Mouse (Mus musculus): ENCODE results near the gene Prkcz. TPM values are rescaled to one million over a fixed set of nuclear protein-coding genes. Genes with fewer than 3 reads are reported as not detected.

The Prkcz gene
- total and polyA plus RNA-seq, 3 experiments = 0.16 to 11.8 (median 1.6) TPM

DNA sequence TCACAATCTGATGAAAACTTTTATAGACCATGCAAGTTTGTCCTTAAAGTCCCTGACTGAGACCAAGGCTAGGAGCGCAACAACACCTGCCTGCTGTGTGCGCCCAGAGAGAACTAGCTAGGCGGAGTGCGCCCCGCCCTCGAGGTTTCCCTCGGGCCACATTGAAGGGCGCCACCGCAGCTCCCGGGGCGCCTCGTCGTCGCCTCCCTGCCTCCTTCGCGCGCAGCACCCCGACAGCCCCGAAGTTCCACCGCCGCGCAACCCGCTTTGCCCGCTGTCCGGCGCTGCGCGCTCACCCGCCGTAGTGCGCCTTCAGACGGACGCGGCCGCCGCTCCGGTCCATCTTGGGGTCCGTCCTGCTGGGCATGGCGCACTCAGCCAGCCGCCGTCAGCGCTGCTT lies 305 bp downstream of the Prkcz start:
- no peak for DNase-seq (ENCODE audit: extremely low read depth)
- H3K36me3 ChIP-seq (replicated peaks in 1 of 2; ENCODE audit: control insufficient read depth in 1 of 2, insufficient read depth in 1 of 2, low read length in 1 of 2) = no peaks in the 10 kb centered on the region
- TF ChIP-seq GABPA (IDR thresholded peaks at IDR 0.05; ENCODE audit: insufficient replicate concordance, low read depth, low read length) (no peak), TCF12 (IDR thresholded peaks at IDR 0.05; ENCODE audit: low read depth, low read length) (no peak), NRF1 (IDR thresholded peaks at IDR 0.05; ENCODE audit: low read depth, low read length) (no peak), MEF2A (IDR thresholded peaks at IDR 0.05; ENCODE audit: borderline replicate concordance, low read depth, low read length) (no peak), JUN (IDR thresholded peaks at IDR 0.05; ENCODE audit: insufficient read depth, low read depth, low read length) (no peak), ZKSCAN1 (IDR thresholded peaks at IDR 0.05; ENCODE audit: borderline replicate concordance, low read depth, low read length) (no peak), ZNF384 (IDR thresholded peaks at IDR 0.05; ENCODE audit: low read depth, low read length) (no peak), NELFE (IDR thresholded peaks at IDR 0.05; ENCODE audit: low read depth, low read length) (no peak), MAZ (IDR thresholded peaks at IDR 0.05; ENCODE audit: low read depth, low read length) (no peak), ETS1 (conservative IDR thresholded peaks at IDR 0.05; ENCODE audit: low read depth, low read length) (no peak), IRF4 (IDR thresholded peaks at IDR 0.05; ENCODE audit: low read depth, low read length) (no peak), HCFC1 (IDR thresholded peaks at IDR 0.05; ENCODE audit: low read depth, low read length) (no peak), CHD2 (IDR thresholded peaks at IDR 0.05; ENCODE audit: low read length) (no peak), UBTF (IDR thresholded peaks at IDR 0.05; ENCODE audit: low read depth, low read length) (no peak; the same call in 1 of the 2 replicates), MAX (IDR thresholded peaks at IDR 0.05; ENCODE audit: low read length) (no peak), POLR2AphosphoS2 (IDR thresholded peaks at IDR 0.05; ENCODE audit: low read depth, low read length) (no peak)
- no peak overlapping the region; the same call in 1 of the 2 replicates for H3K9ac ChIP-seq (ENCODE audit: insufficient read depth, low read depth)
- in situ Hi-C loops (cut with MboI; ENCODE audit: low pct_ligation_motif_present, low pct_unique_long_range_greater_than_20kb, low sequenced_read_pairs) = loop anchor here (10.0 kb wide), 1 partner anchor 214 kb away; no protein-coding TSS in a partner anchor
- H3K27me3 ChIP-seq (replicated peaks) = peaks cover 52% of the 10 kb centered on the region
- no peak overlapping the region; the same call in 1 of the 2 replicates for H3K27ac ChIP-seq (ENCODE audit: insufficient read depth, low read depth)
- H3K4me1 ChIP-seq (ENCODE audit: control insufficient read depth in 1 of 2, insufficient read depth in 2 of 2) = peaks cover 21 to 23% of the 10 kb centered on the region in 2 experiments
- H3K9me3 ChIP-seq (replicated peaks; ENCODE audit: low read length) = peaks cover 13% of the 10 kb centered on the region
- peak overlapping the region; percentile 14; the same call in 1 of the 2 replicates for H3K4me2 ChIP-seq (ENCODE audit: insufficient read depth, low read depth, poor library complexity, severe bottlenecking)
- H3K4me3 ChIP-seq (replicated peaks in 1 of 3; ENCODE audit: low read depth in 2 of 3, low read length in 2 of 3, poor library complexity in 1 of 3) = peak overlapping the region in 2 of 3 experiments; percentile 13 to 68
- no peaks in the 10 kb centered on the region for H3K79me2 ChIP-seq (replicated peaks; ENCODE audit: control insufficient read depth, extremely low read depth, insufficient read depth, poor library complexity, severe bottlenecking)
- dilution Hi-C loops (cut with MboI; ENCODE audit: extremely low pct_ligation_motif_present, extremely low pct_unique_long_range_greater_than_20kb, low sequenced_read_pairs) = no loop called here

DNA sequence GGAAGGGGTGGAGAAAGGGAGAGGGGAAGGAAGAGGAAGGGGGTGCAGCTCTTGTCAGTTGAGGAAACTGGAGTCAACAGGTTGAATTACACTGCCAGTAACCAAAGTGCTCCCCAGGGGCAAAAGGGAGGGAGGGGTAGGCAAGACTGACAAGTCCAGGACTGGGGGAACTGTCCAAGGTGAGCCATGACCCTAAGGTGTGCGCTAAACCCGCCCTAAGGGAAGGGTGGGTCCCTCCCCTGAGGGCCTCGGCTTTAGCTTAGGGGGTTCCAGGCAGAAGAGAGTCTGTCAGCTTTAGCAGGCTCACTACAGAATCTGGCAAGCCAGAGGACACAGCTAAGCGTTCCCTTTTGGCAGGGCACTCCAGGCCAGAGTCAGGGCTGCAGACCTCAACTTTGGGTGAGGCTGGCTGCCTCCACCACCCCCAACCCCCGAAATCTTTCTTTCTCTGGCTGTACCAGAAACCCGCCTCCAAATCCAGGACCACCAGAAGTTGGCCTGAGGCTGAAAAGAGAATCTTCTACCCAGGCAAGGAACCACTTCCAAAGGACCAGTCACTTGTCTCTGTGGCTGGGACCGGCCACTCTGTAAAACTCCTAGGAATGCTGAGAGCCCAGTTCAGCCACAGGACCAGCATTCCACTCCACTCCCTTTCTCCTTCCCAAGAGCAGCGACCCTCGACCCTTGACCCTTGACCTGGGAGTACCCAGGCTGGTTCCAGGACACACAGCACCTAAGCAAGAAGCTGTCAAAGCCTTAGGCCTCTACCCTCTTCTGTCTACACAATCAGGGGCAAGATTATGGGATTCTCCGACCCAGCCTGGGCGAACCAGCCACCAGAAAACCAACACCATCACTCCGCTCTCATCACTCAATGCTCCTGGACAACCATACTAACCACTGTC lies 1.3 kb downstream of the Prkcz start:
- H3K4me3 ChIP-seq (replicated peaks in 1 of 3; ENCODE audit: low read depth in 2 of 3, low read length in 2 of 3, poor library complexity in 1 of 3) = no peak overlapping the region
- TF ChIP-seq PAX5 (IDR thresholded peaks at IDR 0.05; ENCODE audit: low read length) = no peak
- no peak for TF ChIP-seq EP300 (IDR thresholded peaks at IDR 0.05; ENCODE audit: low read length)
- no peak for TF ChIP-seq CHD2 (IDR thresholded peaks at IDR 0.05; ENCODE audit: low read length)
- TF ChIP-seq USF1 (IDR thresholded peaks at IDR 0.05; ENCODE audit: low read depth, low read length) = no peak
- no peak for TF ChIP-seq RAD21 (IDR thresholded peaks at IDR 0.05; ENCODE audit: low read depth, low read length)
- TF ChIP-seq KAT2A (IDR thresholded peaks at IDR 0.05; ENCODE audit: insufficient replicate concordance, low read length) = no peak
- no peak for TF ChIP-seq RCOR1 (conservative IDR thresholded peaks at IDR 0.05; ENCODE audit: low read depth, low read length)
- no peak for TF ChIP-seq NELFE (IDR thresholded peaks at IDR 0.05; ENCODE audit: low read depth, low read length)
- no peak for TF ChIP-seq CTCF (conservative IDR thresholded peaks at IDR 0.05 in 1 of 2, IDR thresholded peaks at IDR 0.05 in 1 of 2; ENCODE audit: low read depth in 2 of 2, low read length in 2 of 2)
- TF ChIP-seq POLR2A (IDR thresholded peaks at IDR 0.05; ENCODE audit: low read depth, low read length) = no peak
- no peak for TF ChIP-seq JUN (IDR thresholded peaks at IDR 0.05; ENCODE audit: insufficient read depth, low read depth, low read length)
- TF ChIP-seq ZMIZ1 (IDR thresholded peaks at IDR 0.05; ENCODE audit: low read depth, low read length) = no peak
- no peak for TF ChIP-seq SMC3 (IDR thresholded peaks at IDR 0.05; ENCODE audit: low read depth, low read length)
- TF ChIP-seq MEF2A (IDR thresholded peaks at IDR 0.05; ENCODE audit: borderline replicate concordance, low read depth, low read length) = no peak
- no peak overlapping the region for H3K9ac ChIP-seq (ENCODE audit: insufficient read depth, low read depth)
- H3K27ac ChIP-seq (ENCODE audit: insufficient read depth, low read depth) = no peak overlapping the region
- dilution Hi-C loops (cut with MboI; ENCODE audit: extremely low pct_ligation_motif_present, extremely low pct_unique_long_range_greater_than_20kb, low sequenced_read_pairs) (no loop called here), in situ Hi-C loops (cut with MboI; ENCODE audit: low pct_ligation_motif_present, low pct_unique_long_range_greater_than_20kb, low sequenced_read_pairs) (loop anchor here (10.0 kb wide), 1 partner anchor 215 kb away; no protein-coding TSS in a partner anchor)
- peaks cover 13% of the 10 kb centered on the region for H3K9me3 ChIP-seq (replicated peaks; ENCODE audit: low read length)
- H3K79me2 ChIP-seq (replicated peaks; ENCODE audit: control insufficient read depth, extremely low read depth, insufficient read depth, poor library complexity, severe bottlenecking) = no peaks in the 10 kb centered on the region
- peaks cover 49% of the 10 kb centered on the region for H3K27me3 ChIP-seq (replicated peaks)
- no peak overlapping the region for H3K4me2 ChIP-seq (ENCODE audit: insufficient read depth, low read depth, poor library complexity, severe bottlenecking)
- no peak for DNase-seq (ENCODE audit: extremely low read depth)
- no peaks in the 10 kb centered on the region for H3K36me3 ChIP-seq (replicated peaks in 1 of 2; ENCODE audit: control insufficient read depth in 1 of 2, insufficient read depth in 1 of 2, low read length in 1 of 2)
- peaks cover 14 to 18% of the 10 kb centered on the region in 2 experiments for H3K4me1 ChIP-seq (ENCODE audit: control insufficient read depth in 1 of 2, insufficient read depth in 2 of 2)
